Mouse (Mus musculus) CD4-positive helper T cell, adult 2 months (primary cell): Measurements from ENCODE around the gene Celsr1.
A peak's percentile ranks its signal among the peaks of the same experiment; 100 is the strongest.
"Not testable (repeated sequence)": the region's sequence is repeated elsewhere in the genome, so short reads cannot be mapped to it uniquely, and the experiment has no call there.

ENCODE experiments used
- DNase-seq: peaks from one replicate; pipeline ENCODE4 v3.0.0-alpha.2; 2012; ENCODE audit warnings: low read depth, missing footprints, low spot score

The Celsr1 gene

DNA sequence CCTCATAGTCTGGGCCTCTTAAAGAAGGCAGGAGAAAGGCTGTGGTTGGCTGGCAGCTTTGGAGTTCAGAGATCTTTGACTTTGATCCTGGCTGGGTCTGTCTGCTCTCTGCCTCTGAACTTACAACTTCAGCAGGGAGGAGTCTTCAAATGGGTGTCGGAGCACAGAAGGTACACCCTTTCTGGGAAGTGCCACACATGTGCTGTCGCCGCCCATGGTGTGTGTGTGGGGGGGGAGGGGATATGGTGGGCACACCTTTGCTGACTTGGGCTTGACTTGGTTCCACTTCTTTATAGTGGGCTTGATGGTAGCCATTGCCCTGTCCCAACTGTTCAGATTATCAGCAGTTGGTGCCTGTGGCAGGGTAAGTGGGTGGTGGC, 31.3 kb upstream of the Celsr1 start:
- DNase-seq = peak; percentile 70

DNA sequence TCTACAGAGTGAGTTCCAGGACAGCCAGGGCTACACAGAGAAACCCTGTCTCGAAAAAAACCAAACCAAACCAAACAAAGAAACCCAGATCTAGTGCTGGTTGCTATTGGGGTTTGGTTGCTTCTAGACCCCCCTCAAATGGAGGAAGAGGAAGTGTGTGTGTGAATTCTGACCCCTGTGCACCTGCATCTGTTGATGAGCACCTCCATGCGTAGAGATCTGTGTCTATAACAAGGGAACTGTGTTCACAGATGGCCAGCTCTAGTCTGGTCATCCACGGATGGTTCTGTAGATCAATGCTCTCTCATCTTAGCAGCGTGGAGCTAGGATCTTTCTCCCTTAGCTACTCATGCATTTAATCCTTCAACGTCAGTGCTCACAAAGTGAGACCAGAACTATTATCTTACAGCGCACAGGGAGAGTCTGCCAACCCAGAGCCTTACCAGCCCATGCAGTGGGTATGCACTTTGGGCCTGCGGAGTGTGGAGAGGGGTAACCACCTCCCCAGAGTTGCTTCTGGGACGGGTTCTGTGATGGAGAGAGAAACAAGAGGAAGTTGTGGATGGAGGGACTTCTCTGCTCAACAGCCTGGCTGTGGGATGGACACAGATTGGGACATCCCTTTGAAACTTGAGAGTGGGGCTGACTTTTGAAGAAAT, 30.7 kb upstream of the Celsr1 start:
- DNase-seq = no peak

DNA sequence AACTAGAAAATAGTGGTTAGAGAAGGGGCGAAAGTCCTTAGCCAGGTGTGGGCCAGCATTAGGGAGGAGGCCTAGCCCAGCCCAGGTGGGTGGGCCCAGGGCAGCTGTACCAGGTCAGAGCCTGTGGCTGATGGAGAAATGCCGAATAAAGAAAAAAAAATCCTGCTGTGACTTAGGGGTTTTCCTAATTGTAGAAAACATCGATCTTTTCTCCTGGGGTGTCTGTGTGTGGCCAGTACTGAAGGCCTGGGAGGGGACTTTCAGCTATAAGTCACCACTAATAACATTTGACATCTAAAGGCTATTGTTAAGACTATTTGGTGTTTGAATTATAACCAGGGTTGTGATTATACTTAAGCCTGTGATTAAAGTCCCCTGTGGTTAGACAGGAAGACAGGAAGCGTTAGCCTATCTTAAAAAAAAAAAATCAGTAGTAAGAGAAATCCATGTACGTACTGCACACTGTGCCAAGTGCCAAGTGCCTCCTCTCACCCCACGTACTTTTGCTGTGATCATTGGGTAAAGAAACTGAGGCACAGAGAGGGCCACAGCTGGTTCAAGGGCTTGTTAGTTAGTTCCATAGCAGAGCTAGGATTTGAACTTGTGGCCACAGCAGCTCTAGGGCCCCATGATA, 28.4 kb upstream of the Celsr1 start:
- peak; percentile 48 for DNase-seq

DNA sequence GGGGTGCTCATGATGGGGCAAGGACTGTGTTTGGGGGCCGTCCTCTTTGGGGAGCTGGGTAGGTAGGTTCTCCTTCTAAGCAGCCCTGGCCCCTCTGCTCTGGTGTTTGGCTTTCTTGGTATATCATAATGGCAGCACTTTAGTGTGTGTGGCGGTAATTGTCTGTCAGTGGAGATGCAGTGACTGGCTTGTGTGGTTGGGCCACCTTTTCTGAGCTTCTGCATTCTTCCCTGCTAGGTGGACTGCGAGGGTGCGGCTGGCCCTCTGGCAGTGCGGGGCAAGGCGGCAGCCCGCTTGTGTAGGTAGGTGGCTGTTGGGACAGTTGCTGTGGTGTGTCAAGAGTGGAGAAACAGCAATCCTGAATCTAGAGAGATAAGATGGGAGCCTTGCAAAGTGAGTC, 27.6 kb upstream of the Celsr1 start:
- no peak for DNase-seq

DNA sequence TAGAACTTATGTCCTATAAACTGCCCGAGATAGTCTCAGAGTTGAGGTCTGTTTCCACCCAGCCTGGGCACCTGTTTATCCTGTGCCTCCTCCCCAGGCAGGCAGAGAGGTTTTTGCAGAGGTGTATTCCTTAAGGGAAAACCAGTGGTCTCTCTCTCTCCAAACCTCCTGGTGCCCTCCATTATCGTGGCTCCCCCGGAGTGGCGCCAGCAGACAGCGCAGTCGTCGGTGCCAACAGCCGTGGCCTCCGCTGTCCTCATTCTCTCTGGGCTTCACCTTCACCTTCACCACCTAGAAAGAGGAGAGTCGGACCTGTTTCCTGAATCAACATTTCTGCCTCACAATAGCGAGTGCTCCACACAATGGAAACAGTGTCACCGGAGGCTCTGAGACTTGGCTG, 27.0 kb upstream of the Celsr1 start:
- no peak for DNase-seq

GRCm38 (mm10) chr15:86059835-86060380, 26.3 kb upstream of the Celsr1 start:
- DNase-seq = no peak

DNA sequence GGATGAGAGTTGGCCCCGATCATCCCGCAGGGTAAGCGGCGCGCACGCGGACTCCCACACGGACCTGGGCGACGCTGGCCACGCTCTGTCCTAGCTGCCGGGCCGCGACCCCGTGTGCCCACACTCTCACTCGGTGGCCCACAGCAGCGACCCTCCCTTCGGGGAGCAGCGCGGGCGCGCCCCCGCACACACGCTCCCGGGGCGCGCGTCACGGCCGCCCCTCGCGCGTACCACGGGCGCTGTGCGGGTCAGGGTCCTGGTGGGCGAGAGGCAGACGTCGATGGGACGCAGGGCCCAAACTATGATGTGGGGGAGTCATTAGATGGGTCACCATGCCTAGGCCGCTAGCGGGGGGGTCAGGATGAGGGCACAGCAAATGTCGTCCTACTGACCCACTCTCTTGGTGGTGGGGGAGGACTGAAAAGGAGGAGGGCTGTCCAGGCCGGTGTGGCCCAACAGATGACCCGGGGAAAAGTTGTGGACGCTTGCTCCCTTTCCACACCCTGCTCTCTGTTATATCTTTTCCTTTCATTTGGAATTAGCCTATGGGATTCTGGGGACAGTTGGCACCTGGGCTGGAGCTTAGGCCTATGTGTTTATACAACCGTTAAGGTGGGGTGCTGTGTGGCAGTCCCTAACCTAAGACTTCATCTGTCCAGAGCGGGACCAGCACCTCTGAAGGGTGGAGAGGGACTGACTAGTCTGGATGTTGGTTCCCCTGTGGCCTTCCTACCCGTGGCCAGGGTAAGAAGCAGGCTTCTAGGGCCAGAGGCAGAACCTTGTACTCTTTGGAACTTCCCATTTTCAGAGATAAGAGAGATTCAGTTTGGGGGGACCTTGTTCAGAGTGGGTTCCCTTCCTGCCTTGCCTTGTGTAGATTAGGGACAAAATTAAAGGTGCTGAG, 25.6 kb upstream of the Celsr1 start:
- DNase-seq = peak; percentile 49

DNA sequence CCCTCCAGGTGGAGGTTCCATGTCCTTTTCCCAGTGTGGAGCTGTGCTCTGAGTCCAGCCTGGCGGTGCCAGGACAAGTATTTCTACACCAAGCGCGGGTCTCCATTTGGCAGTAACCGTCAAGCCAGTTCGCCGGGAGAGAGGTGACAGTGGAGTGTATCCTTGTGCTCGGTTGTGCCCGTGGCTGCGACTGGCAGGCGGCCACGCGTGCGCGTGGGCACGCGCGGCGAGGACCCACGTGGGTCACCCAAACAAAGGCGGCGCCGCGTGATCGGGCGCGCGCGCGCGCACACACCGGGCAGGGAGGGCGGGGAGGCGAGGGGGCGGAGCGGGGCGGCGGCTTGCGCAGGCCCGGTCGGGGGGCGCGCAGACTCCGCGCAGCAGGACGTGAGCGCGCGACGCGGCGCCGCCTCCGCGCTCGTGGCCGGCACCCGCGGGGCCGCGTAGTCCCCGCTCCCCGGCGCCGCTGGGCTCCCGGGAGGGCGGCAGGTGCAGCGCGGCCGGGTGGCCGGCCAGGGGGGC, 24.9 kb upstream of the Celsr1 start:
- DNase-seq = peak; percentile 92

DNA sequence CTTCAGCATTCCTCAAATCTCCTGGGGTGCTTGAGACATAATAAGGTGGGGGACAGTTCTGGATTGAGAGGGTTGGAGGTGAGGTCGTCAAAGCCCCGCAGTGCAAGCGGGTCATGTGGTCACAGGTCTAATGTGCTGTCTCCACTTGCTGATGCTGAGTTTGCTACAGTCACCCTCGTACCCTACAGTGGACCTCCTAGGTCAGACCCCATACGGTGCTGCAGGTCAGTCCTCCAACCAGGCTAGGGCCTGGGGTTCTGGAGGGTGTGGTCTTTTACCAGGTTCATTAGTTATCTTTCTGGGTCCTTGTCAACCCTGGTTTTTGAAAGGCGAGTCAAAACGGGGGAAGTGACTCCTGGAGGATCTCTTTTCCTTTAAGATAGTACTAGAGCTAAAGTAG, 24.3 kb upstream of the Celsr1 start:
- no peak for DNase-seq

DNA sequence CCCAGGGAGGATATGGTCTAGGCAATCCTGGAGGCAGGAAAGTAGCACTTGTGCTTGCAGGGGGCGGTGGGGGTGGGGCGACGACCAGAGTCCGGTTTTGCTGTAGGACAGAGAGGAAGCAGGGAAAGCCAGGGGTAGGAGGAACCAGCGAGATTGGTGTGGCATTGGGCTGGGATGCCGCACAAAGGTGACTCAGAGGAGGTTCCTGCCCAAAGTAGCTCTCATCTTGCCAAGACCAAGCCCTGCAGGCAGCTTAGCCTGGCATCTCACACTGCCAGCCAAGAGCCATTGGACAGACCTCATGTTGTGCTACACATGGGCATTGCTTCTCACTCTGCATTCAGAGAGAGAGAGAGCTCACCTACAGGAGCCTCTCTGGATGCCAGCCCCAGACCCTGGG, 23.8 kb upstream of the Celsr1 start, which contains the start of gene Gramd4:
Gene Gramd4 (plus strand): TSS at position 283 of the 400 bp plus-strand sequence.
- DNase-seq = no peak

GRCm38 (mm10) chr15:86056221-86056760, 22.7 kb upstream of the Celsr1 start:
- no peak for DNase-seq

GRCm38 (mm10) chr15:86054861-86055260, 21.3 kb upstream of the Celsr1 start:
- not testable (repeated sequence) for DNase-seq

GRCm38 (mm10) chr15:86053890-86054536, 20.4 kb upstream of the Celsr1 start:
- peak; percentile 80 for DNase-seq

DNA sequence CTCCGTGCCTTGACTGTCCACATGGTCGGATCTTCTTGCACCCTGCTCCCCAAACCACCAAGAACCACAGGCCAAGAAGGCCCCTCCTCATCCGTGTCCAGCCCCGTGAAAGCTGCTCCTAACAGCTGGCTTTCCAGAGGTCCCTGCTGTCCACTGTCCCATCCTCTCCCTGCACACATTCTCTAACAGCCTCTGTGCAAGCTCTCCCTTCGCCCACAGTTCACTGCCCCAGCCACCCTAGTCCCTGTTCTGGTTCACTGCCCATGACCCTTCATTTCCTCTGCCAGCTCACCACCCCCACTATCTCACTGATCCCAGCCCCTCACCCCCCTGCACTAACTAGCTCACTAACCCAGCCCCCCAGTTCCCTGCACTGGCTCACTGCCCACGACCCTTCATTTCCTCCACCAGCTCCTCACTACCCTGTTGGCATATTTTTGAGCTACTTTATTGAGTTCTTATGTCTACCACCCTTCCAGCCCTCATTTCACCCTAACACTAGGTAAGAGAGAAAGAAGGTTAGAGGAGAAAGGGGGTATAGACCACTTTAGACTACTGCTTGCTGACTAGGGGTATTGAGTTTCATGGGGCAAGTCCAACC, 18.4 kb upstream of the Celsr1 start:
- no peak for DNase-seq

- peak; percentile 58 for DNase-seq
These were observed 17.6 kb upstream of the Celsr1 start for GRCm38 (mm10) chr15:86051152-86051551.

GRCm38 (mm10) chr15:86050170-86050743, 16.7 kb upstream of the Celsr1 start:
- no peak for DNase-seq

- DNase-seq = no peak
These were observed 15.9 kb upstream of the Celsr1 start for GRCm38 (mm10) chr15:86049510-86049909.

GRCm38 (mm10) chr15:86042364-86042763, 8.8 kb upstream of the Celsr1 start:
- peak; percentile 49 for DNase-seq

DNA sequence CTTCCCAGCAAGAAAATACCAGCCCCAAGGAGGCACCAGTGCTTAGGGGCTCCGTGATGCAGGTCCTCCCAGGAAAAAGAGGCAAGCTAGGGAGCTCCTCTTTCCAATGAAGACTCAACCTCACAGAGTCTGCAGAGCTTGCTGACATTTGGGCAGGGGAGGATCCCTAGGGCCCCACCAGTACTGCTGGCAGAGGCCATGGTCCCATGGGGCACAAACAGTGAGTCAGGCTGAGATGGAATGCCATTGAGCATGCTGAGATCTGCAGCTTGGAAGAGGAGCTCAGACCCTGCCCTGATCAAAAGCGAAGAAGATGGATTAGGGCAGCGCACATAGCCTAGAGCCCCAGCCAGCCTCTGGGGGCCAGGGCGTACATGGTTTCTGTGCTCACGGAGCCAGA, 7.8 kb upstream of the Celsr1 start:
- no peak for DNase-seq

DNA sequence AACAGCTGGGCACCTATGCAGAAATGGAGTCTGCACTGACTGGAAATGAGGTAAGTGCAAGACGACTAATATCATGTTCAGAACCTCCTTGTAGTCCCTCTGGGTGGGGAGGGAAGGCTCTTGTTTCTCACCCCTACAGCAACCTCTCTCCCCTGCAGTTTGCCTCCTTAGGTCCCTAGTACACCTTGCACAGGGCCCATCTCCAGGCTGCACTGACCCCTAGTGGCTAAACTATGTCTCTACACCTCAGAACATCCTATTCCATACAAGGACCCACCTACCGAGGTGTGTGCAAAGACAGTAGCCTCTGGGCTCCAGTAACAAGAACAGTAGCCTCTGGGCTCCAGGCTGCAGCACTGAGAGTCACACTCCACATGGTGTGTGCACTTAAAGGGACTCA, 5.2 kb upstream of the Celsr1 start:
- DNase-seq = peak; percentile 82
